In genomic region chr1:159233426-159233825, GRCm38 (mm10) we compare ENCODE assay signal across 8 mouse cellular contexts. TPM values are rescaled to one million over a fixed set of nuclear protein-coding genes. Genes with fewer than 3 reads are reported as not detected.
DNase-seq lines count a peak whose midpoint lies in the region; ATAC-seq lines count a peak whose summit lies in the region.

No protein-coding gene starts in this region.

- H3K4me3 ChIP-seq in heart, embryonic 12.5 days: peak overlapping the region; percentile 82
- peak overlapping the region; percentile 76 for H3K4me3 ChIP-seq in brown adipose tissue, adult 24 weeks (ENCODE audit: insufficient read depth, low read depth, low read length)
- peak overlapping the region; percentile 58 for H3K4me3 ChIP-seq in intestine, embryonic 14.5 days (ENCODE audit: low read depth, low read length)
- H3K4me3 ChIP-seq in midbrain, embryonic 14.5 days (replicated peaks; ENCODE audit: low read depth, low read length): peak overlapping the region; percentile 71

- H3K36me3 ChIP-seq in heart, embryonic 12.5 days: no peaks in the 10 kb centered on the region; the same call in 1 of the 2 replicates
- H3K36me3 ChIP-seq in intestine, embryonic 14.5 days (ENCODE audit: control insufficient read depth, insufficient read depth, low read length): no peaks in the 10 kb centered on the region
- H3K36me3 ChIP-seq in midbrain, embryonic 14.5 days (ENCODE audit: control insufficient read depth, insufficient read depth, low read length): no peaks in the 10 kb centered on the region

- 31% methylated on average over 5 of the region's 5 CpGs for WGBS in heart, embryonic 12.5 days
- WGBS in intestine, embryonic 14.5 days: 17% methylated on average over 5 of the region's 5 CpGs
- WGBS in midbrain, embryonic 14.5 days: 36% methylated on average over 5 of the region's 5 CpGs

- H3K27ac ChIP-seq in heart, embryonic 12.5 days (ENCODE audit: poor library complexity, severe bottlenecking): no peak overlapping the region
- H3K27ac ChIP-seq in brown adipose tissue, adult 24 weeks (replicated peaks; ENCODE audit: low read depth, low read length): no peak overlapping the region
- no peak overlapping the region for H3K27ac ChIP-seq in intestine, embryonic 14.5 days (ENCODE audit: low read depth)
- no peak overlapping the region for H3K27ac ChIP-seq in midbrain, embryonic 14.5 days (replicated peaks; ENCODE audit: low read depth, low read length)

- H3K4me1 ChIP-seq in heart, embryonic 12.5 days (replicated peaks): peaks cover 28% of the 10 kb centered on the region
- peaks cover 3% of the 10 kb centered on the region for H3K4me1 ChIP-seq in brown adipose tissue, adult 24 weeks (ENCODE audit: control insufficient read depth, insufficient read depth, insufficient read length, low read length)
- H3K4me1 ChIP-seq in intestine, embryonic 14.5 days (replicated peaks; ENCODE audit: control insufficient read depth, insufficient read depth, low read length): peaks cover 12% of the 10 kb centered on the region; the same call in 1 of the 2 replicates
- H3K4me1 ChIP-seq in midbrain, embryonic 14.5 days (ENCODE audit: control insufficient read depth, insufficient read depth, low read length): peaks cover 31% of the 10 kb centered on the region

- peak overlapping the region; percentile 83; the same call in 1 of the 2 replicates for H3K9ac ChIP-seq in heart, embryonic 12.5 days
- H3K9ac ChIP-seq in intestine, embryonic 14.5 days (ENCODE audit: low read length): peak overlapping the region; percentile 68
- peak overlapping the region; percentile 75; the same call in 1 of the 2 replicates for H3K9ac ChIP-seq in midbrain, embryonic 14.5 days (replicated peaks; ENCODE audit: low read length)

- H3K27me3 ChIP-seq in heart, embryonic 12.5 days (replicated peaks): no peaks in the 10 kb centered on the region
- no peaks in the 10 kb centered on the region for H3K27me3 ChIP-seq in intestine, embryonic 14.5 days (replicated peaks; ENCODE audit: control insufficient read depth, insufficient read depth, low read length)
- no peaks in the 10 kb centered on the region for H3K27me3 ChIP-seq in midbrain, embryonic 14.5 days (ENCODE audit: control insufficient read depth, insufficient read depth, low read length)

- H3K9me3 ChIP-seq in heart, embryonic 12.5 days (replicated peaks): no peaks in the 10 kb centered on the region
- no peaks in the 10 kb centered on the region for H3K9me3 ChIP-seq in intestine, embryonic 14.5 days (ENCODE audit: control insufficient read depth, low read length)
- H3K9me3 ChIP-seq in midbrain, embryonic 14.5 days (ENCODE audit: control insufficient read depth, low read length): no peaks in the 10 kb centered on the region

- peak overlapping the region; percentile 83 for H3K4me2 ChIP-seq in heart, embryonic 12.5 days
- H3K4me2 ChIP-seq in intestine, embryonic 14.5 days (ENCODE audit: low read length): peak overlapping the region; percentile 66
- peak overlapping the region; percentile 75 for H3K4me2 ChIP-seq in midbrain, embryonic 14.5 days (ENCODE audit: low read length)

- no peak for DNase-seq in heart, adult 8-10 months (ENCODE audit: low spot score)
- DNase-seq in intestine, embryonic 14.5 days (ENCODE audit: low spot score): no peak
- DNase-seq in midbrain, embryonic 14.5 days: peak; percentile 7
- no peak for DNase-seq in T-cell, adult 2 months (ENCODE audit: low spot score)
- no peak for DNase-seq in thymus, postnatal 10 days (ENCODE audit: low spot score in 2 of 2)
- no peak for DNase-seq in cerebellum, postnatal 4 days (ENCODE audit: low spot score in 2 of 2)

- ATAC-seq in heart, embryonic 12.5 days (ENCODE audit: insufficient number of reproducible peaks, low FRiP score): no peak
- ATAC-seq in intestine, embryonic 14.5 days (replicated peaks; ENCODE audit: low FRiP score, low TSS enrichment, low read depth): no peak
- no peak for ATAC-seq in midbrain, embryonic 14.5 days (ENCODE audit: low FRiP score, low TSS enrichment)

RNA-seq across cellular contexts. Expression of gene Cop1, which starts 1.3 kb away (rescaled TPM):
- polyA plus RNA-seq in heart, embryonic 12.5 days (2016; fragmentation: Nextera tagmentation; extraction: Ambion mirVana): 80.9 and 102 TPM in 2 replicates
- 100 to 1,000 TPM; 107 to 139 (median 124) TPM for total RNA-seq in heart, adult 8-10 months (2022)
- 72.7 and 96.3 TPM in 2 replicates for polyA plus RNA-seq in brown adipose tissue, adult 24 weeks (2012; ENCODE audit: insufficient read depth, insufficient read length, missing spikeins)
- polyA plus RNA-seq in intestine, embryonic 14.5 days (2014; fragmentation: Nextera tagmentation; extraction: Ambion mirVana): 28.4 and 32.7 TPM in 2 replicates
- 52.5 and 57.7 TPM in 2 replicates for polyA plus RNA-seq in midbrain, embryonic 14.5 days (2014; fragmentation: Nextera tagmentation; extraction: Ambion mirVana)
